Mouse (Mus musculus): Measurements from ENCODE around the gene Tbc1d1.

DNA sequence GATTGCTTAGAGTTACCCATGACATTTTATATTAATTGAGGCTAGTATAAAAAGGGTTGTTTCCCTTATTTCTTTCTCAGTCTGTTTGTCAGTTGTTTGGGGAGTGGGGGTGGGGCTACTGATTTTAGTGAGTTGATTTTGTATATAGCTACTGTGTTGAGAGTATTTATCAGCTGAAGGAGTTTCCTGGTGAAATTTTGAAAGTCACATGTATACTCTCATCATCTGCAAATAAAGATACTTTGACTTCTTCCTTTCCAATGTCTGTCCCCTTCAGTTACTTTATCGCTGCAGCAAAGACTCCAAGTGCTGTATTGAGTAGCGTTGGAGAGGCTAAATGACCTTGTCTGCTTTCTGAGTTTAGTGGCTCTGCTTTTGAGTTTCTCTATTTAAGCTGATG is 151.2 kb downstream of the Tbc1d1 start:
- TF ChIP-seq ZC3H11A (IDR thresholded peaks at IDR 0.05; ENCODE audit: borderline replicate concordance, low read depth, low read length) (no peak), HCFC1 (IDR thresholded peaks at IDR 0.05; ENCODE audit: borderline replicate concordance, insufficient read depth, low read length) (no peak)

All from ES-E14 (cell line).